In the genomic region with DNA sequence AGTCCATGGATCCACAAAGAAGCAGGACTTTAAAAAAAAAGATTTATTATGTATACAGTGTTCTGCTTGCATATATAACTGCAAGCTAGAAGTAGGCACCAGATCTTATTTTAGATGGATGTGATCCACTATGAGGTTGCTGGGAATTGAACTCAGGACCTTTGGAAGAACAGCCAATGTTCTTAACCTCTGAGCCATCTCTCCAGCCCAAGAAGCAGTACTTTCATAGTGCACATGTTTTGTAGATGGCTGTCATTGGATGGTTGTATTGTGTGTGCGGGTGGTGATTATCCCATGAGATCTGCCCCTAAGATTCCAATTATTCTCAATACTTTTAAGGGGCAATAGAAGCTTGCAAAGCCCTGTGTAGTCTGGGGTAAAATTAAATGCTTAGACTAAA, we compare ENCODE assay signal across 16 mouse cellular contexts.
"Had no signal": no experiment of that assay in that cellular context is flagged by ENCODE, and none has a peak within 500 bp of the region (broad histone marks: within the 10 kb centered on the region; RNA-seq: fewer than 3 reads in every experiment).

No protein-coding gene starts in this region.

- H3K36me3 ChIP-seq: stomach, embryonic 15.5 days had no signal

- H3K9ac ChIP-seq: neural tube, embryonic 13.5 days; neural tube, embryonic 15.5 days; stomach, embryonic 15.5 days had no signal

- H3K9me3 ChIP-seq: neural tube, embryonic 15.5 days; stomach, embryonic 15.5 days had no signal

- DNase-seq: retina, postnatal 1 day; right cerebral cortex, adult 18-20 months; right cerebral cortex, postnatal 14 days; right cerebral cortex, postnatal 25 days; right cerebral cortex, postnatal 4 days; spleen, adult 18-20 months; thymus, adult 18-20 months; thymus, adult 2 months; thymus, postnatal 14 days; thymus, postnatal 25 days; thymus, postnatal 36 days; thymus, postnatal 4 days had no signal

- H3K4me3 ChIP-seq: neural tube, embryonic 13.5 days; neural tube, embryonic 15.5 days; stomach, embryonic 15.5 days had no signal

- H3K4me1 ChIP-seq: neural tube, embryonic 13.5 days; neural tube, embryonic 15.5 days; stomach, embryonic 15.5 days had no signal

- H3K4me2 ChIP-seq: neural tube, embryonic 13.5 days; neural tube, embryonic 15.5 days; stomach, embryonic 15.5 days had no signal

- H3K27me3 ChIP-seq: neural tube, embryonic 13.5 days; neural tube, embryonic 15.5 days; stomach, embryonic 15.5 days had no signal

- H3K27ac ChIP-seq: neural tube, embryonic 13.5 days; neural tube, embryonic 15.5 days; stomach, embryonic 15.5 days; stomach, postnatal 0 days had no signal
